Comparison of ENCODE assay signal across 12 mouse cellular contexts in genomic region chr5:149623815-149624675, GRCm38 (mm10). TPM values are rescaled to one million over a fixed set of nuclear protein-coding genes. Genes with fewer than 3 reads are reported as not detected.
DNase-seq lines count a peak whose midpoint lies in the region; ATAC-seq and TF ChIP-seq lines count a peak whose summit lies in the region.
"Had no signal": no experiment of that assay in that cellular context is flagged by ENCODE, and none has a peak within 500 bp of the region (broad histone marks: within the 10 kb centered on the region; RNA-seq: fewer than 3 reads in every experiment).

No protein-coding gene starts in this region.

- H3K4me3 ChIP-seq in heart, embryonic 12.5 days: no peak overlapping the region
- no peak overlapping the region for H3K4me3 ChIP-seq in stomach, embryonic 15.5 days (replicated peaks)
- H3K4me3 ChIP-seq in stomach, postnatal 0 days (ENCODE audit: low read depth, low read length): no peak overlapping the region

- no peak for TF ChIP-seq EP300 in stomach, postnatal 0 days (optimal IDR thresholded peaks at IDR 0.05)

- 43% methylated on average over 8 of the region's 8 CpGs for WGBS in heart, embryonic 12.5 days
- 80% methylated on average over 8 of the region's 8 CpGs for WGBS in stomach, embryonic 15.5 days
- WGBS in stomach, postnatal 0 days: 79% methylated on average over 8 of the region's 8 CpGs

- peak overlapping the region; percentile 26; the same call in 1 of the 2 replicates for H3K4me2 ChIP-seq in heart, embryonic 12.5 days
- no peak overlapping the region for H3K4me2 ChIP-seq in stomach, embryonic 15.5 days
- H3K4me2 ChIP-seq in stomach, postnatal 0 days (replicated peaks; ENCODE audit: low read depth): no peak overlapping the region

- peak; percentile 89 for ATAC-seq in heart, embryonic 12.5 days (ENCODE audit: insufficient number of reproducible peaks, low FRiP score)
- ATAC-seq in stomach, embryonic 15.5 days (ENCODE audit: insufficient read depth, low FRiP score, low read depth): peak; percentile 75; the same call in 1 of the 2 replicates
- no peak for ATAC-seq in stomach, postnatal 0 days (ENCODE audit: low FRiP score, low TSS enrichment)
- peak; percentile 37 to 59; a peak in 3 of 4 replicates for ATAC-seq in hematopoietic stem cell, adult 5-6 weeks (replicated peaks in 1 of 2; ENCODE audit: insufficient read depth in 1 of 2, low FRiP score in 2 of 2, low TSS enrichment in 1 of 2, low read depth in 1 of 2, poor library complexity in 2 of 2, severe bottlenecking in 2 of 2)
- ATAC-seq: lung, postnatal 0 days had no signal

- no peak for TF ChIP-seq CTCF in stomach, postnatal 0 days (IDR thresholded peaks at IDR 0.05; ENCODE audit: low read depth)

- H3K27me3 ChIP-seq in heart, embryonic 12.5 days (replicated peaks): no peaks in the 10 kb centered on the region
- no peaks in the 10 kb centered on the region for H3K27me3 ChIP-seq in stomach, embryonic 15.5 days (replicated peaks)
- no peaks in the 10 kb centered on the region for H3K27me3 ChIP-seq in stomach, postnatal 0 days (ENCODE audit: control insufficient read depth, insufficient read depth, low read length)
- H3K27me3 ChIP-seq in splenic B cell, adult 2 months (ENCODE audit: control insufficient read depth, insufficient read depth, low read length, poor library complexity, severe bottlenecking): no peaks in the 10 kb centered on the region

- peaks cover 92% of the 10 kb centered on the region for H3K36me3 ChIP-seq in heart, embryonic 12.5 days
- peaks cover 56% of the 10 kb centered on the region for H3K36me3 ChIP-seq in stomach, embryonic 15.5 days
- H3K36me3 ChIP-seq in stomach, postnatal 0 days (ENCODE audit: control insufficient read depth, insufficient read depth, low read length): peaks cover 41% of the 10 kb centered on the region
- peaks cover 46% of the 10 kb centered on the region for H3K36me3 ChIP-seq in splenic B cell, adult 2 months (ENCODE audit: control insufficient read depth, insufficient read depth, low read length, poor library complexity, severe bottlenecking)

- no peak for DNase-seq in heart, postnatal 14 days
- no peak for DNase-seq in stomach, postnatal 0 days (ENCODE audit: low spot score)
- DNase-seq in splenic B cell, adult 2 months (ENCODE audit: low read depth, low spot score): peak; percentile 31
- DNase-seq in thymus, adult 18-20 months: no peak
- DNase-seq in layer of hippocampus, postnatal 25 days (ENCODE audit: extremely low spot score in 1 of 2, low spot score in 1 of 2): no peak
- DNase-seq: cerebellum, adult 11-12 months; left cerebral cortex, postnatal 4 days; thymus, adult 2 months had no signal

- peaks cover 7% of the 10 kb centered on the region; the same call in 1 of the 2 replicates for H3K4me1 ChIP-seq in heart, embryonic 12.5 days (replicated peaks)
- no peaks in the 10 kb centered on the region for H3K4me1 ChIP-seq in stomach, embryonic 15.5 days
- H3K4me1 ChIP-seq in stomach, postnatal 0 days (replicated peaks; ENCODE audit: control insufficient read depth, insufficient read depth): no peaks in the 10 kb centered on the region

- intact Hi-C loops in heart, postnatal 14 days (cut with DNase I): no loop called here

- H3K27ac ChIP-seq in heart, embryonic 12.5 days (ENCODE audit: poor library complexity, severe bottlenecking): peak overlapping the region; percentile 46
- no peak overlapping the region for H3K27ac ChIP-seq in stomach, embryonic 15.5 days
- no peak overlapping the region for H3K27ac ChIP-seq in stomach, postnatal 0 days (replicated peaks)

- H3K9ac ChIP-seq in heart, embryonic 12.5 days: no peak overlapping the region
- H3K9ac ChIP-seq in stomach, embryonic 15.5 days: no peak overlapping the region
- no peak overlapping the region for H3K9ac ChIP-seq in stomach, postnatal 0 days (ENCODE audit: low read length)

- no peaks in the 10 kb centered on the region for H3K9me3 ChIP-seq in heart, embryonic 12.5 days (replicated peaks)
- no peaks in the 10 kb centered on the region for H3K9me3 ChIP-seq in stomach, embryonic 15.5 days
- H3K9me3 ChIP-seq in stomach, postnatal 0 days (ENCODE audit: control insufficient read depth, low read length): no peaks in the 10 kb centered on the region

RNA-seq across cellular contexts. Expression of gene Hsph1, which starts 12.1 kb away (rescaled TPM):
- 42.4 and 43.6 TPM in 2 replicates for polyA plus RNA-seq in heart, embryonic 12.5 days (2016; fragmentation: Nextera tagmentation; extraction: Ambion mirVana)
- total RNA-seq in heart, postnatal 14 days (2021): 10 to 100 TPM; 23.0 to 28.5 TPM
- 52.2 and 54.1 TPM in 2 replicates for polyA plus RNA-seq in stomach, embryonic 15.5 days (2015; fragmentation: Nextera tagmentation; extraction: Ambion mirVana)
- polyA plus RNA-seq in stomach, postnatal 0 days (2015; fragmentation: Nextera tagmentation; extraction: Ambion mirVana): 11.7 and 13.4 TPM in 2 replicates
- 27.9 and 40.5 TPM in 2 replicates for total RNA-seq in hematopoietic stem cell, adult 5-6 weeks (2017)
- total RNA-seq in layer of hippocampus, postnatal 25 days (2021): 100 to 1,000 TPM; 326 to 347 TPM

RNA-seq across cellular contexts. Expression of gene B3glct, which starts 54.0 kb away (rescaled TPM):
- polyA plus RNA-seq in heart, embryonic 12.5 days (2016; fragmentation: Nextera tagmentation; extraction: Ambion mirVana): 12.0 and 13.9 TPM in 2 replicates
- 1 to 10 TPM; 6.7 to 7.0 TPM for total RNA-seq in heart, postnatal 14 days (2021)
- polyA plus RNA-seq in stomach, embryonic 15.5 days (2015; fragmentation: Nextera tagmentation; extraction: Ambion mirVana): 10.6 and 12.5 TPM in 2 replicates
- 6.2 and 7.1 TPM in 2 replicates for polyA plus RNA-seq in stomach, postnatal 0 days (2015; fragmentation: Nextera tagmentation; extraction: Ambion mirVana)
- 7.9 and 8.2 TPM in 2 replicates for total RNA-seq in hematopoietic stem cell, adult 5-6 weeks (2017)
- 10 to 100 TPM; 12.3 to 14.5 TPM for total RNA-seq in layer of hippocampus, postnatal 25 days (2021)
